Mouse (Mus musculus): ENCODE results near the gene Pdcd10.

Pdcd10 gene

DNA sequence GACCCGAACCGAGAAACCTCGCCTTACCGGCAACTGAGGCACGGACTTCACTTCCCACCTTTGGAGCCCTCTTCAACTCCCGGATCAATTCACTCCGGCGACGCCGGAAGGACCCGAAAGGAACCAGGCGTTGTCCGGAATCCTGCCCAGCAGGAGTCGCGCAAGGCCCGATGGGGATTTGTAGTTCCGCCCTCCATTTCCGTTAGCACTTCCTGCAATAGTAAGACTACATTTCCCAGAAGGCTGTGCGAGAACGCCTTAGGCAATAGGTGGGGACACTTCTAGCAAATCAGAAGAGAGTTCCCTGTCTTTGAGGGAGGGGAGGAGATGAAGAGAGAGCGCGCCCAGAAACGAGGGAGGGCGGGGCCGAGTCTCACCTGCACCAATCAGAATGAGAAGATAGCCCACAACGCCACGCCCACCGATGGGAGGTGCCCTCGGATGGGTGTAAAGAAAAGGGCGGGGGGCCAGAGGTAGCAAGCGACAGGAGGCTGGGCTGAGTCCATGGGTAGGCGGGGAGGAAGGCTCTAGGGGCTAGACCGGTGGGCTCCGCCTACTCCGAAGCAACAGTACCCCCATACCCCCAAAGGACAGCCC, at the start of gene Pdcd10:
TSS of gene Pdcd10 (minus strand) at position 162 of the 597 bp plus-strand sequence.
- peak; percentile 100 for DNase-seq (ENCODE audit: extremely low spot score, low read depth, low spot score)

DNA sequence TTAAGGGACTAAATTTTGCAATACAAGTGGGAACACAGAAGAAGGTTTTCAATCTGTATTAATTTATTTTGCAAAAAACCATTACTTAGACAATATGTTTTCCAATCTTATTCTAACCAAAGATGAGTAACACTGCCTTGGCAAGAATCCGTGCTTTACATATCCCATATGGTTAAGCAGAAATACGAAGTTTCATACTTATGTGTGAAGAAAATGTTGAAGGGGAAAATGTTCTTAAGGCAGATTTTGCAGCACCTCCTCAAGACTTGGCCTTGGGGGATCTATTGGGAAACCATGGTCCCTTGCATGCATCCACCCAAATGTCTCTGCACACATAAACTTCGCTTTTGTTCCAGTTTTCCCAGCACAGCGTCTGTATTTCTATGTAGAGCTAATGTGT, 28.2 kb upstream of the Pdcd10 start:
- DNase-seq (ENCODE audit: extremely low spot score, low read depth, low spot score) = no peak

DNA sequence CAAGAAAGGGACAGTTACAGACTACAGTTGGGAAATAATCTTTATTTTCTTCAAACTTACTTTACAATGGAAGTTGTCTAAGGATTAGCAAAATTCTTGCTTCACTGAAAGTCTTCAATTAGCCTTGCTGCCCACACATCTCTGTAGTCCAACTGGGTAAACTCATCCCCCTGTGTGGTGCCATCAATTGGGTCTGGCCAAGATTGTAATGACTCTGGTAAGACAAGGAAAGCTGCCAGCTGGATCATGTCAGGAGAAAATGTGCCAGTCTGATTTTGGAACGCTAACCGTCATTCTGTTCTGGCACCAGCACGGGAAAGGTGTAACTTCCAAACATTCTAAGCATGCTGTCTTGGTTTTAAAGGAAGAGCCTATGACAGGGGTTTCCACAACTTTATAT, 26.6 kb upstream of the Pdcd10 start:
- no peak for DNase-seq (ENCODE audit: extremely low spot score, low read depth, low spot score)

DNA sequence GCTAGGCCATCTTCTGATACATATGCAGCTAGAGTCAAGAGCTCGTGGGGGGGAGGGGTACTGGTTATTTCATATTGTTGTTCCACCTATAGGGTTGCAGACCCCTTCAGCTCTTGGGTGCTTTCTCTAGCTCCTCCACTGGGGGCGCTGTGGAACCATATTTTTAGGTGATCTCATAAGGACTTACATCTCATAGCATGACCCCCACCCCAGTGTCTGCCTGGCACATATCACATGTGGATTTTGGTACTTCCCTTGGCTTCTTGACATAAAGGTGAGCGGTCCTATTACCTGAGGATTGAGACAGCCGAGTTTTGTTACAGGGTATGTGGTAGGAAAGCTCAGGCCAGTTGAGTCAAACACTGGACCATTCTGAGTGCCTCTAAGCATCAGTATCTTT, 22.7 kb upstream of the Pdcd10 start:
- no peak for DNase-seq (ENCODE audit: extremely low spot score, low read depth, low spot score)

DNA sequence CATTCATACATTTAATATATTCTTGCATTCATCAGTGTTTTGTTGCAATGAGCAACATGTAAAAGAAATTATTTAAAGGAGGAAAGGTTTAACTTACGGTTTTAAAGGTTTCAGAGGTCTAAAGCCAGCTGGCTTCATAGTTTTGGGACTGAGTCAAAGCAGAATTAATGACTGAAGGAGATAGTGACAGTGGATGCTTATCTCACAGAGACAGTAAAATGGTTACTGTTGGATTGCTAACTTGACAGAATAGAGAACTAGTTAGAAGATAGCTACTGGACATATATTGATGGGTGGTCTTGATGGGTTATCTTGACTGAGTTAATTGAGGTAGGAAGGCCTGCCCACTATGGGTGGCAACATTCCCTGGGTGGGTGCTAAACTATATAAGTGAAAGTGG, 18.9 kb upstream of the Pdcd10 start:
- DNase-seq (ENCODE audit: extremely low spot score, low read depth, low spot score) = no peak

DNA sequence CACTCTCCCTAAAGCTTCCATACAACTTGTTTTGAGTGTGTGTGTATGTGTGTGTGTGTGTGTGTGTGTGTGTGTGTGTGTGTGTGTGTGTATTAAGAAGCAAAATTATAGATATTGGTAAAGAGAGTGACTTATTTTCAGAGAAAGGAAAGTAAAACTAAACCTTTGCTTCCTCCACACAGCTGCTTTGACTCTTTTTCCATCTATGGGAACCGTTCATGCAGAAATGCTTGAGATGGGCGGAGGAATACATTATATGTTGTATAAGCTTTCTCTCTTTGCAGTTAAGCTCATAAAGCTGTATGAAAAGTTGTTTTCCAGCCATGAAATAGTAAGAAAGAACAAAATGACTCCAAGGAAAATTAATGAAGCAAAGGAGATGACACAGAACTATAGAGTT, 17.4 kb upstream of the Pdcd10 start:
- no peak for DNase-seq (ENCODE audit: extremely low spot score, low read depth, low spot score)

DNA sequence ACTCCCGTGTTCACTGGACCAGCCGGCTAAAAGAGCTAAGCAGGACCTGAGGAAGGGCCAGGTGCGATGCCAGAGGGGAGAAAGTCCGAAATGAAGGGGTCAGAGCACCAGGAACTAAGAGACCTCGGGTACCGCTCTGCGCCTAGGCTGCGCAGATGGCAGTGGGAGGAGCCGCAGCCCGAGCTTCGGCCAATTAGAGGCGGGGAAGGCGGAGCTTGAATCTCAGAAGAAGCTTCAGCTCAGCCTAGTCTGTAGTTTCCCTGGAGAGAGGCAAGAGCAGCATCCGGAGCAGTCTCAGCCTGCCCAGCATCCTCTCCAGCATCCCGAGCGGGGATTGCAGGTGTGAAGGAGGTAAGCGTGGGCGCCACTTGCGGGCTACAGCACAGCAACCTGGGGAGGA, 636 bp upstream of the Pdcd10 start, which contains the start of gene Serpini1:
TSS of gene Serpini1 (plus strand) at position 256 of the 400 bp plus-strand sequence.
- DNase-seq (ENCODE audit: extremely low spot score, low read depth, low spot score) = peak; percentile 60

DNA sequence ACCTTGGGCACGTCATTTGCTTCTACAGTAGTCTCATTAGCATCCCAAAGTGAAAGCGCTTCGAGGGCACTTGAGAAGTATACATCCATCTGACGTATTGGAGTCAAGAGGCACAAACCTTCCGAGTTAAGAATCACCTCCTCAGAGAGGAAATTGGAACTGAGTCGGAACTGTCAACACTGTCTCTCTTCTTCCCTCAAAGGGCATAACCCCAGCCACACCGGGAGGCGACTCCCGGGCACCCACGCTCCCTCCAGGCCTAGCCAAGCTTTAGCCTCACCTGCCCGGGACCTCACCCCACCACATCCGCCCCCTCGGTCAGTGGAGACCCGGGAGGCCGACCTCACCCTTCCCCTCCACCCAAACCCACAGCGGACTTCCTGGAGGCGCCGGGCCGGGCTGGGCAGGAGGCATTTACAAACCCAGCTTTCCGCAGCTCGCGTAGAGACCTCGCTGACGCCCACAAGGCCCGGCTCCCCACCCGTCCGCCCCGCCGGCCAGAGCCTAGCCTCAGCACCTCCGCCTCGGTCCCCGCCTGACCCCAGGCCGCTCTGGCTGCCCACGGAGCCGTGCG, 448 bp downstream of the Pdcd10 start:
- DNase-seq (ENCODE audit: extremely low spot score, low read depth, low spot score) = no peak

DNA sequence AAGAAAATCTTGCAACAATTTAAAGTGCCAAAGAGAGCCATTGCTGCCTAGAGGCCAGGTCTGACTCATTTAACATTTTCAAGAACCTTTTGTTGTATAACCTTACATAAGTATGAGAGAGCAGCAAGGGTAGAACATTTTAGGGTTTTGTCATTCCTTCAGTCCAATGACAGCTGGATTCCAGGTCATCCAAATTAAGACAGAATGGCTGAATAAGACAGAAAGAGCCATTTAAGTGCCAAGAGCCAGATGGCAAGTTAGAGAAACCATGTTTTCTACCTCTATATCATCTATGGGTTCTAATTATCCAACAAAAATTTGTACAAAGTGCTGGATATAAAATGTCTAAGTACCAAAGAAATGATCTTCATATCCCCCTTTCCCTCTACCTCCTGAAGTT, 5.4 kb downstream of the Pdcd10 start:
- no peak for DNase-seq (ENCODE audit: extremely low spot score, low read depth, low spot score)

DNA sequence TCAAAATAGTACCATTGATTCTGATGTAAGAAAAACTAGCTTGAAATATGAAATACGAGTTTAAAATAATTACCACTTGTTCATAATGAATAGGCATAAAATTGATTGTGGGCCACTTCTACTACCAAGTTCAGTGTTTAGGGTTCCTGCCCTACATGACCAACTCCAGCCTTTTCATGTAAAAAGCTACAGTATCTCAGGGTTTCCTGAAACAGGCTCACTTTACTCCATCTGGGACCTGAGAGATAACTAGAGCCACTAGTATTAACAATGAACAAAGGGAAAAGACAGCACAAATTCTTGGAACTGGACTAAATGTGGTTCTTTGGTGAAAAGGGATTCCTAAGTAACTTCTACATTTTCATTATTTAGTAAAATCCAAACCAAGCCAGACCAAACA, 12.4 kb downstream of the Pdcd10 start:
- no peak for DNase-seq (ENCODE audit: extremely low spot score, low read depth, low spot score)

DNA sequence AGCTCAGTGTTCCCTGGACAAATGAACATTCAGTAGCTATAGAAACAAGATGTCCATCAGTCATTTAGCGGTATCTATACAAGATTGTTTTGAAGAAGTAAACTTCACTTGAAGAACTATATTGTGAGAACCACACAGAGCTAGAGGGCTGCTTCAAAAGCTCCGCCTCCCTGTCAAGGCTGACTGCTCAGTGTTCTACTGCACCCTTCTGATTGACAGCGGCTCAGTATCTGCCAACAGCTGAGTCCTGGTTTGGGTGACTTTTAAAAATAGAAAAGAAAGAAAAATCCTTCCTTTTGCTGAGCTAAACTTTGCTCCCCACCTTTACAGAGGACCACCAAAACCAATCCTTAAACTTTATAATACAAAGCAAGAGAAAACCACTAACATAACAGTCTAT, 13.8 kb downstream of the Pdcd10 start:
- DNase-seq (ENCODE audit: extremely low spot score, low read depth, low spot score) = no peak

DNA sequence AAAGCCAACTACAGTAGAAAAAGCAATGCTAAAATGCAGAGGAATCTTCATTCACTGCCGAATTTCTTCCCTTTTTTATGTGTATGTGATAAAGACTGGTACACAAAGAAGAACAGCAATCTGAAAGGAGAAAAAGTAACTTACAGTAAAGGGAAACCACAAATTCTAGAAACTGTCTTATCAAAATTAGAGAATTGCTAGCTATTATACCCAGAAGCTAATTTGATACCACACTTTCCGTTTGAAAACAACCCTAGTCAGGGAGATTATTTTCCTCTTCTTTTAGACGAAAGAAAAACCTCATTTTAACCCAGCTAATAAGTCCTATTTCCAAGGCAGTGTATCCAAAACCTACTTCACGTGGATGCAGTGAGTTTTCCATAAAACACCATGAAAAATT, 15.4 kb downstream of the Pdcd10 start:
- DNase-seq (ENCODE audit: extremely low spot score, low read depth, low spot score) = no peak

DNA sequence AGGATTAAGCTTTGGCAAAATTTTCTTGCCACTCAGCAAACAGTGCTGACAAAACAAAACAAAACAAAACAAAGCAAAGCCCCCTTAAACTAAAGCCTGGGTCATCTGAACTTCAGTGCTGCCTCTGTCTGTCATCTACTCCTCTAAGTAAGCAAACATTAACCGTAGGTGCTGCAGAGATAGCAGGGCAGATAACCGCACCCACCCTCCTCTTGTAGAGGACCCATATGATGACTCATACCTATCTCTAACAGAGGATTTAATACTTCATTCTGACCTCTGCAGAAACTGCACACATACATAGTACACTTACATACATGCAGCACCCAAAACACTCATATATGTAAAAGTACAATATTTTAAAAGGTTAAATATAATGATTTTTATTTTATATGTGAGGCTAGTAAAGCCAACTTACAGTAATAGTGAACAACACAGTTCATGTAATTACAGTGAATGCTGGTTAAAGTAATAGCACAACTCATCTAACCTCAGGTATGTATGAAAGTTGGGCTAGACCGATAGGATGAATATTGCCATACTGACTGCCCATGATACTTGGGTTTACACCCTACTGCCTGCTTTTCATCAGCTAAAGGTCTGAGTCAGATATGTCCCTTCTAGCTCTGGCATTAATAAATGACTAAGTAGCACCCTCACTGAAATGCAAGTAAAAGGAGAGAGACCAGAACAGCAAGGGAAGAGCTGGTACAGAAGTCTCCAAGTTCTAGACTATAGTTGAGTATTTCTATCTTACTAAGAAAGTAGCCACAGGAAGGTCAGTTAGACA, 22.4 kb downstream of the Pdcd10 start:
- no peak for DNase-seq (ENCODE audit: extremely low spot score, low read depth, low spot score)

DNA sequence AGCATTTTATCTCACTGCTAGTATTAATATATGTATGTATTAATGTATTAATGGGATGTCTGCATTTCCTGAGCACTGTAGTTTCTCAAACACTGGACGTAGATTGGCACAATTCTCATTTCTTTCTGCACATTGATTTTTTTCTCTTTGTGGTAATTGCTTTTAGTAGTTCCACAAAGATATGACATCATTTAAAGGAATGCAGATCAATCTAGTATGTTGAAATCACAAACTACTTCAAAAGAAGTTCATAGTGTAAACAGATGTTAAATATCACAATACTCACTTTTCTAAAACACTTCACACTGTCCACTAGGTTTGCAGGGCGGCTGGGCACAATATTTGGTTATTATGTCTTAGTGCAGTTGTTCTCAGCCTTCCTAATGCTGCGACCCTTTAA, 25.6 kb downstream of the Pdcd10 start:
- no peak for DNase-seq (ENCODE audit: extremely low spot score, low read depth, low spot score)

DNA sequence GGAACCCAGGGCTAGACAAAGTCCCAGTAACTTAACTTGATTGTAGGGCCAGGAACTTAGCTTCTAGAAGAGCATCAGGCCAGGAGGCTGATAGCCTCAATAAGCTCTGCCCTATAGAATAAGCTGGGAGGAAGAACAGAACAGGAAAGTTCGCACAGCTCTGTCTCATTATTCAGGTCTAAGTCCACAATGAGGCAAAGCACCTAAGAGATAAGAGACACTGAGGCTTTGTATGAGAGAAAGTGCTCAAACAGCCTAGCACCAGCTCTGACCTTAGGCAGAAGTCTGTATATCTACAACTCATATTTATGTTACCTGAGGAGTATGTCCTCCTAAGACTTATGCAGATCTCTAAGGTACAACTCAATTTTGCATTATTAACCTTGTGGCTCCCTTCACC, 34.1 kb downstream of the Pdcd10 start:
- DNase-seq (ENCODE audit: extremely low spot score, low read depth, low spot score) = no peak

DNA sequence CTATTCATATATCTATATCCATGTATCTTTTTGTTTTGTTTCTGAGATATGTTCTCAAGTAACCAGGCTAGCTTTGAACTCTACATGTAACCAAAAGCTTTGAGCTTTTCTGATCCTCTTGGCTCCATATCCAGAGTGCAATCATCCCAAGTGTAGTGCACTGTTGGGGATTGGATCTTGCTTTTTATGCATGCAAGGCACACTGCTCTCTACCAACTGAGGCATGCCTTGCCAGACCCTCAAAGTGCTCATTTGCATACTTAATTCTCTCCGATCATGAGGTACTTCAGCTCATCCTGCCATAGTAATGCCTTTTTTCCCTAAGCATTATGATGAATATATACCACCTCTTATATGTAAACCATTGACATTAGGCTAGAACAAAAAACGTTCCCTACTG, 35.3 kb downstream of the Pdcd10 start:
- no peak for DNase-seq (ENCODE audit: extremely low spot score, low read depth, low spot score)

DNA sequence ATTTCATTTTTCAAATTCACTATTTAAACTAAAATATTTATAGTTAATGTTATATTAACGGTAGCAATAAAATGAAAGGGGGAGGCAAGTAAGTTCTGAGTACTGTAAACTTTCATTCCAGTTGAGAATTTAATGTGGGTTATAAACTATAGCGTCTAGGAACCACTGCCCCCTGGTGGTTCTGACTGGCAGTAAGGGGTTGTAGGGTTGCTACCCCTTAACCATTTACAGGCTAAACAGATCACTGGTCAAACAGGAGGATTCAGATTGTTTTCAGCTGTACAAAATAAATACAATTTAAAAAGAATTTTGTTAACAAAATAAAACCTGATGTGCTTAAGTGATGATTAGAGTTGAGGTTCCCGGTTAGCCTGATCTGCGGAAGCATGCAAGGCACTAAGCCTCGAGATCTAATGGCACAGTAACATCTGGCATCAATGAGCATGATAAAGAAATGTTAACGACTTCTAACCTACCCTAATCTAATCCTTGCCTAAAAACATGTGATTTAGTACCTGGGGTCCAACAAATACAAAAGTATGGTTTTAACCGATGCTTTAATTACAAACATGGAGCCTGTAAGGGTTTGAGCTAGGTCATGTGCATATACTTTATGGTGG, 38.9 kb downstream of the Pdcd10 start:
- peak; percentile 20 for DNase-seq (ENCODE audit: extremely low spot score, low read depth, low spot score)

DNA sequence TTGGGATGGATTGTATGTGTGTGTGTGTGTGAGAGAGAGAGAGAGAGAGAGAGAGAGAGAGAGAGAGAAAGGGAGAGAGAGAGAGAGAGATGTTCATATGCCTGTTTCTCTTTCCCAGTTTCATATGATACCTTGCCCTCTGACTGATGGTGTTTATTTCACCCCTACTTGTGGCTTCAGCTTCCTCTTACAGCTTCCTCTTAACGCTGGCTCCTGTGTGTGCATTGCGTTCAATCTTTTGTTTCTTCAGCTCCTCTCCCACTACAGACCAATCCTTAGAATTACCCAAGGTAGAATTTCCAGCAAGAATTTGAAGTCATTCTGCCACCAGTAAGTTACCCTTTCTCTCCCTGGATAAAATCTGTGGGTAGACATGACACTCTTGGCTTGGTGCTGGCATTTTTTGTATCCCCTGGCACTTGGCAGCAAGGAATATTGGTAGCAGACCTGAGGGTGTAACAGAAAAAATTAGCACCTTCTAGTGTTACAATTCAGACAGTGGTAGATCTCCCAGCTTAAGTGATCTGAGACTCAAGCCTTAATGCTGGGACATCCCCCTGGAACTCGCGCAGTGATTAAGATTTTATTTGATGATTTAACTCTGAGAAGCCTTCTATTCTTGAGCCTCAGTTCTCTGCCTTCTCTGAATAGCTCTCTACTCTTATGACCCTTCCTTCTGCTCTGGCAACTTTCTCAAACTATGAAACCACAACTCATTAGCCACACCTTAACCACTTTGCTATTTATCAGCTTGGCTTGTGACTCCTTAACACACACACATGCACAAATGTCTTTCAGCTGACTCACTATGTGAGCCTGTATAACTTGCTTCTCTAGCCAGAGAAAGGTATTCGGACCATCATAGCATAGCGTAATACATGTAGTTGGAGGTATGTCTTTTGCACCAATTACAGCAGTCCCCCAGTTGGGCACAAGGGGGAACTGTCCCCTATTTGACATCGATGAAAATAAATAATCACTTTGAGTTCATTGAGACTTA, 57.4 kb downstream of the Pdcd10 start:
- DNase-seq (ENCODE audit: extremely low spot score, low read depth, low spot score) = no peak

DNA sequence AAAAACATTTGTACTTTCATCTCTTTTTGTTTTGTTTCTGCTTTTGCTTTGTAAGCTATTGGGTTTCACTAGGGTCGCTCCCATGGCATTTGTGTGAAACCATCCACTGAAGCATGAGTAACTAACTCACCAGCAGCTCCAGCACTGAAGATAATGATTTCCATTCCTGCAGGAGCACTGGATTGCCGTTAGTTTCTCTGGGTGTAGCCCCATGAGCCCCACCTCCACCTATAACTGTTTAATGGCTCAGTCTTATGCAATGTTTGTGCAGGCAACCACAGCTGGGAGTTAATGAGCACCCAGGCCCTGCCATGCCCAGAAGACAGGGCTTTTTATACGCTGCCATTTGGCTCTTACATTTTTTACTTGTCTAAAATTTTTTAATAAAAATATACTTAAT, 63.7 kb downstream of the Pdcd10 start:
- no peak for DNase-seq (ENCODE audit: extremely low spot score, low read depth, low spot score)

DNA sequence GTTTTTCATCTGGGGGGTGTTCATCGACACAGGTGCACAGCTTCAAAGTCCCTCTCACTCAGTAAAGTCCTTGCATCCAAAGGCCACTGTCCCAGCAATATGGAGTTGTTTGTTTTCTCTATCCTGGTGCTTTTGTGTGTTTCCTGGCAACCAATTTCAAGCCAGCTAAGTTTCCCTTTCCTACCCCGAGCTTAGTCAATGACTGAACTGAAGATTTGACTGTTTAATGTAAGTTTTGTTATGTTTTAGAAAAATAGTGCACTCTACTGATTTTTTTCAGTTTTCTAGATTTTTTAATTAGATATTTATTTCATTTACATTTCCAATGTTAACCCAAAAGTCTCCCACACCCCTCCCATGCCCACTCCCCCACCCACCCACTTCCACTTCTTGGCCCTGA, 74.6 kb downstream of the Pdcd10 start, which contains the start of gene Wdr49:
TSS of gene Wdr49 (minus strand) at position 101 of the 400 bp plus-strand sequence.
- no peak for DNase-seq (ENCODE audit: extremely low spot score, low read depth, low spot score)

DNA sequence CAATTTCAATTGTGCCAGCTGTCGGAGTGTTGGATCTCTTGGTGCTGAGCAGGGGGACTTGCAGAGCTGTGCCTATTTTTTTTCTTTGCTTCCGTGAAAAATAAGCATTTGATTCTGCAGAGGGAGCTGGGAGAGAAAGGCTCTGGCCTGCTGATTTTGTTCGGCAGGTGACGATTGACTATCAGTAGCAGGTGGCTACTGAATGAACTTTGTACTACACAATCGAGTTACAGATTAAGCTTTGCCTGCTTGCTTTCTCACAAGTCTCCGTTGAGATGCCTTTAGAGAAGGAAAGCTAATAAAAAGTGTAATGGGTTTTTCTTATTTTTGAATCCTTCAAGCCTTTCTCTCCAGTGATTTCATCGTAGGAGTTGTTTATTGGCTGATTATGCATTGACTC, 81.5 kb downstream of the Pdcd10 start:
- no peak for DNase-seq (ENCODE audit: extremely low spot score, low read depth, low spot score)

All from hindlimb bud, embryonic 11.5 days (tissue).